Mouse (Mus musculus) heart, postnatal 0 days (tissue): ENCODE measurements around the gene Uqcc1.
"Not testable (repeated sequence)": the region's sequence is repeated elsewhere in the genome, so short reads cannot be mapped to it uniquely, and the experiment has no call there.

ENCODE experiments used
- CTCF ChIP-seq: IDR thresholded peaks from 2 replicates; pipeline ENCODE4 v1.5.1; 2016; ENCODE audit warnings: antibody characterized with exemption, control low read depth, low read depth
- EP300 ChIP-seq: IDR thresholded peaks from 2 replicates; pipeline ENCODE4 v1.6.1; 2016; ENCODE audit warnings: antibody characterized with exemption, low read depth

GRCm38 (mm10) chr2:155832087-155832486 lies 98.0 kb downstream of the Uqcc1 start:
- peak; percentile 28 for TF ChIP-seq CTCF
- not testable (repeated sequence) for TF ChIP-seq EP300
